Mouse (Mus musculus): Measurements from ENCODE around the gene C330007P06Rik.

GRCm38 (mm10) chrX:36847152-36847551 is 26.8 kb downstream of the C330007P06Rik start:
- TF ChIP-seq E2F4 (IDR thresholded peaks at IDR 0.05; ENCODE audit: insufficient read depth) = no peak
- TF ChIP-seq POLR2A (IDR thresholded peaks at IDR 0.05; ENCODE audit: insufficient read length, low read depth) = no peak
- no peak for TF ChIP-seq REST (IDR thresholded peaks at IDR 0.05; ENCODE audit: insufficient read depth, insufficient read length)
- TF ChIP-seq SRF (IDR thresholded peaks at IDR 0.05; ENCODE audit: control insufficient read depth, insufficient read length, low read depth) = no peak
- TF ChIP-seq MYOG (IDR thresholded peaks at IDR 0.05; ENCODE audit: control insufficient read depth in 1 of 3, insufficient read depth in 1 of 3, insufficient read length in 2 of 3, low read depth in 2 of 3) = no peak
- TF ChIP-seq CEBPB (IDR thresholded peaks at IDR 0.05; ENCODE audit: insufficient read depth, poor library complexity, severe bottlenecking) = no peak
- TF ChIP-seq MYOD1 (IDR thresholded peaks at IDR 0.05; ENCODE audit: control insufficient read depth in 1 of 3, insufficient read length in 2 of 3, low read depth in 2 of 3) = no peak
- TF ChIP-seq TCF3 (IDR thresholded peaks at IDR 0.05; ENCODE audit: insufficient read length, low read depth) = no peak
- no peak for TF ChIP-seq POLR2AphosphoS2 (IDR thresholded peaks at IDR 0.05; ENCODE audit: insufficient read length, low read depth)
- TF ChIP-seq MAX (IDR thresholded peaks at IDR 0.05; ENCODE audit: low read depth) = no peak
- TF ChIP-seq USF1 (IDR thresholded peaks at IDR 0.05; ENCODE audit: low read depth) = no peak

Measured in myocyte (in vitro differentiated cells).